Mouse (Mus musculus): ENCODE data around the gene Srrm4.
"Not testable (repeated sequence)": the region's sequence is repeated elsewhere in the genome, so short reads cannot be mapped to it uniquely, and the experiment has no call there.

Srrm4 gene

DNA sequence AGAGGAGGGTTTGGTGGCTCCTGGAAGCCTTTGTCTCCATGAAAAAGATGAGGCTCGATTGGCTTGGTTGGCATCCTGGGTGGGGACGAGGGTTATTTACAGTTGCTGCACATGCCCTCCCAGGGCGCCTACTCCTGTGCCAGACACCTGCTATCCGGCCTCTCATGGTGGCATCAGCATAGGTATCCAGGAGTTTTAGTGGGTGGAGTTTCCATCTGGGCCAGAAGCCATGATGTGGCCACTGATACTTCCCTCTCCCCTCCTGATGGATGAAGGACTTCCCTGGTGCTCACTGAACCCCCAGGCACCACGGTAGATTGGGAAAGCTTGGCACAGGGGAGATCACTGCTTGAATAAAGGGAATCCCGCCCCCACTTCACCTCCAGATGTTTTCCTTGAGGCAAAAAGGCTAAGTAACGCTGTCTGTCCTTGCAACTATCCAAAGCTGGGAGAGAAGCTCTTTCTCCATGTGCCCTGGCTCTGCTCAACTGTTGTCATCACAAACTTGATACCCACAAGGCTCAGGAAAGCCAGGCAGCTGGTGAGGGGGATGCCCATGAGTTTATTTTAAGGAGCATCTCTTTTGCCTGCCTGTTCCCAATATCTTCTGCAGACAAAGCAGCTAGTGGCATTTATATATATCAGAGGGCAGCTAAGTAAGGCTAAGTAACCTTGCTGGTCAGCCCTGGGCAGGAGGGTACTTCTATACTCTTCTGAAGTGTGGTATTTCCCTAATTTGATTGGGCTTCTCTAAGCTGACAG lies 148.7 kb downstream of the Srrm4 start:
- no peak for DNase-seq (ENCODE audit: low spot score in 2 of 2)

DNA sequence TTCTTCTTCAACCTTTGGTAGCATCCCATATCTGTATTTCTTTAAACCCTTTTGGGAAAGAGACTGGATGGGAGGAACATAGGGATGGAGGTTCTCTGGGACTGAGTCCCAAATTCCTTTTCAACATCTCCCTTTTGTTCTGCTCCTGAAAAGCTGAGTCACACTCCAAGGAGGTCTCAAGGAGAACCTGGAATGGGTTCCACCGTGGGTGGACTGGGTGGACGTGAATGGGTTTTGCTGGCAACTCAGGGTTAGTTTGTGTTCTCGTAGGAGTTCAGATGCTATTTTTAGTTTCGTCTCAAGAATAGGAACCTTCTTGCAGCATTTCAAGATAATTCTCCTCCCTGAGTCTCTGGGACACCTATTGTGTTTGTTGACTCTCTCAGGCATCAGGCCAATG lies 151.4 kb downstream of the Srrm4 start:
- no peak for DNase-seq (ENCODE audit: low spot score in 2 of 2)

DNA sequence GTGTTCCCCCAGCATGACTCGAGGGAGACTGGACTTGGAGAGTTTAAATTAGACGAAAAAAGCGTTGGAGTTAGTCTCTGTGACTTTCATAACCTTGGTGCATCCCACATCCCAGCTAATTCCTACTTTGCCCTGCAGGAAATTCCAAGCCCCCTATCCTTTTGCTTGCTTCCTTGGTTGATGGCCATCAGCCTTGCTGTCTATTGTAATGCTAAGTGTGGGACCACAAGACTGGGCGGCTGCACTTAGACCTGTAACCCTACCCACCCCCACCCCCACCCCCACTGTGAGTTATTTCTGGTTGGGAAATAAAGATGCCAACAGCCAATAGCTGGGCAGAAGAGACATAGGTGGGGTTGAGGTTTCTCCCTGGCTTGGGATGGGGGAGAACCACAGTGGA lies 153.3 kb downstream of the Srrm4 start:
- DNase-seq (ENCODE audit: low spot score in 2 of 2), result no peak

DNA sequence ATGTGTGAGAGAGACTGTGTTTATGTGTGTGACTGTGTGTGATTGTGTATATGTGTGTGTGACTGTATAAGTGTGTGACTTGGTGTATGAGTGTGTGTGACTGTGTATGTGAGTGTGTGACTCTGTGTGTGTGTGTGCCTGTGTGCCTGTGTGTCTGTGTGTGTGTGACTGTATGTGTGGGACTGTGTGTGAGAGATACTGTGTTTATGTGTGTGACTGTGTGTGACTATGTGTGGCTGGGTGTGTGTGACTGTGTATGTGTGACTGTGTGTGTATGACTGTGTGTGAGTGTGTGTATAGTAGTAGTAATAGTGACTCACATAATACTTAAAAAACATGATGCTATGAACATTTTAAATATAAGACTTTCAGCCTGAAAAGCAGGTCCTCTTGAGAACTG lies 155.5 kb downstream of the Srrm4 start:
- DNase-seq (ENCODE audit: low spot score in 2 of 2), result no peak

DNA sequence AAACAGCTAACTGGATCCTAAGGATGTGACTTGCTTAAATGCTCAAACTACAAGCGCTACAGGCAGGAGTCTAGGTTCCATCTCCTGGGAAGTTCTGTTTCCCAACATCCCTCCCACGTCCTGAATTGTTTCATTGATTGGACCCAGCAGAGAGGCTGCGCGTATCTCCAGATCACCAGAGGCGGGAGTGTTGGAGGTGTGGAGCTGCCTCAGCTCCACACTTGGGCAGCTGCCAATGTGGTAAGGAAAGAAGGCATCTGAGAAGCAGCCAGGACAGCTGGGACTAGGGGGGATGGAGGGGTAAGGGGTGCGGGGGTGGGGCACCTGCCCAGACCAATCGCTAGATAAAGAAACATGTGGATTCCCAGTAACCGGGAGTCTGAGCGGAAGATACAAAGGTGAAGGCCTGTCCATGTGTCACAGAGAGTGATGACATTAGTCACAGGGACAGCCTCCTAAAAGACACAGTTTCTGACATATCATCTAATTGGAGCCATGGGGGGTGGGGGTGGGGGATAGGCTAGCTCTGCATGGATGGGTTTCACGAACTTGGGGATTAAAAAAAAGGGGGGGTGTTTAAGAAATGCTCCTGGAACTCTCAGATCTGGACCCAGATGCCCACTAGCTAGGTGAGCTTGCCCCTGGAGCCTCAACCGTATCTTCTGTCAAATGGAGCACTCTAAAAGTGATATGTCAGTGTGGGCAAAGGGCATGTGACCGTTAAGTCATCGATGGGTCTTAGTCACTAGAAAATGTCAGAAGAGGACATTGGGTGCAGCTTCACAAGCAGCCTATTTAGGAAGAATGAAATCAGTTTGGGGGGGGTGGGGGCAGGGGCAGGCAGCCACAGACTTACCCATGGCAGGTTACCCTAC lies 156.4 kb downstream of the Srrm4 start:
- DNase-seq (ENCODE audit: low spot score in 2 of 2), result no peak

GRCm38 (mm10) chr5:116432871-116433270 lies 158.7 kb downstream of the Srrm4 start:
- DNase-seq (ENCODE audit: low spot score in 2 of 2), result no peak

DNA sequence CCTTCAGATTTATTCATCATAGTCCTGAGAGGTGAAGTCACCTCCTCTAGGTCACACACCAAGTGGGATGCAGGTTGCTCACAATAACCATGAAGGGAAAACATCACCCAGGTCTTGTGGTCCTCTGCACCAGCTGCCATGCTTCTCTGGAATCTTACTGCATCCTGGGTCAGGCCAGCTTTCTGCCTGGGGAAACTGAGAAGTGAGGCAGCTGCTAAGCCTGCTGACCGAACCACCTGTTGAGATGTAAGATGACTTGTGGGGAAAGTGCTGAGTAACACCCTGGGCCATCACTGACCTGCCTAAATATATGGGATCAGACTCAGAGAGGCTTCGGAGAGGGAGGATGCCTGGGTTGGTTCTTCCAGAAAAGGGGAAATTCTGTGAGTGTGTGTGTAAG lies 164.9 kb downstream of the Srrm4 start:
- no peak for DNase-seq (ENCODE audit: low spot score in 2 of 2)

- DNase-seq (ENCODE audit: low spot score in 2 of 2), result not testable (repeated sequence)
These were observed 165.9 kb downstream of the Srrm4 start for GRCm38 (mm10) chr5:116425709-116426108.

- DNase-seq (ENCODE audit: low spot score in 2 of 2), result no peak
These were observed 166.3 kb downstream of the Srrm4 start for GRCm38 (mm10) chr5:116425273-116425672.

DNA sequence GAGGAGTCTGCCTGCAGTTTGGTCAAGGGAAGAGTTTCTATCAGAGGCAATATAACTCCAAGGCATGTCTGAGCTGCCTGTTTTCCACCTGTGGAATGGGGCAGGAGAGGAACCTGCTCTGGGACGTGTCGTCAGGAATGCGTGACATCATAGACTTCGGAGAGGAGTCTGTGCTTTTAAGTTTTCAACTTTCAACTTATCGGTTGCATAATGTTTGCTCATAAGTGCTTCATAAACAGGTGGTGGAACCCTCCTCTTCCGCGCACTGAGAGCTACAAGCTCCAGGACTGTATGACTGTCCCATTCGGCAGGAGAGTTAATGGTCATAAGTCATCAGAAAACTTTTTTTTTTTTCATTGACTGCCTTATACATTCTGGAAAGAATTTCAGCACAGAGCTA lies 167.9 kb downstream of the Srrm4 start:
- no peak for DNase-seq (ENCODE audit: low spot score in 2 of 2)

DNA sequence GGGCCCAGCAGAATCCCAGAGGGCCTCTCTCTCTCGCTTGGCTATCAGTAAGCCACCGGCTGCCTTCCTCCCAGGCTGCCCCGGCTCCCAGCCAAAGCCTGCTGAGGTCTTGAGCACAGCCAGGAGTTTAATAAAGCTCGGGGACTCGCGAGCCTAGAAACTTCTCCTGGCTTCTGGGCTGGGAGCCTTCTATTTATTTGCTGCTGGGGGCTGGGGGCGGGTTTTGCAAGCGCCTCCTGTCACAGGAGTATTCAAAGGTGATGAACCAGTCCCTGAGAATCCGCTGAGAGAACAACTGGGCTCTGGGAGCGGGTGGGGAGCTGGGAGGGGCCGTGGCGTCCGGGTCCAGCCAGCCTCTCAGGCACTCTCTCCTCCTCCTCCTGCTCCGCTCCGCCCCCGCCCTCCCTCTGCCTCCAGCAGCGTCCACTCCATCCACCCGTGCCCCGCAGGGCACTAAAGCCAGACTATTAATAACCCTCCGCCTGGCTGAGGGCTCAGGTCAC lies 168.9 kb downstream of the Srrm4 start, which contains the start of gene Hspb8:
Gene Hspb8 (minus strand): TSS at position 166 of the 503 bp plus-strand sequence.
- no peak for DNase-seq (ENCODE audit: low spot score in 2 of 2)

- DNase-seq (ENCODE audit: low spot score in 2 of 2), result no peak
These were observed 169.7 kb downstream of the Srrm4 start for GRCm38 (mm10) chr5:116421791-116422481.

DNA sequence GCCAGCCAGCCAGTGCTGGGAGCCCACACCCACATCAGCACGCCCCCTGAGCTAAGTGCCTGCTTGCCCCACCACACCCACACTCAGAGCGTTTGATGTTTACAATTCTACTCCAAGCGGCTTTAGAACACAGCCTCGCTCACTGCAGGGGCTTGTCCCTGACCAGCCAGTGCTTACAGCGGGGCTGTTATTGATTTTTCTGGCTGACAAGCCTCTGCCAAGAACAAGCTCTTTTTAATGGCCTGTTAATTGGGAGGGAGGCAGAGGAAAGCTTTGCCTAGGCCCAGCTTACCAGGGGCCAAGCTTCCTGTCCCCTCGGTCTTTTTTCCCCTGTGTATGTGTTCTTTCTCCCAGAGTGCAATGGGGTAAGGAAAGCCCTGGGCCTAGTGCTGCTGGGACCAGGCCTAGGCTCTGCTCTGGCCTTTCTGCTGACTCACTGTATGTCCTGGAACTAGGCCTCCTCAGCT lies 170.8 kb downstream of the Srrm4 start:
- no peak for DNase-seq (ENCODE audit: low spot score in 2 of 2)

- DNase-seq (ENCODE audit: low spot score in 2 of 2), result no peak
These were observed 171.4 kb downstream of the Srrm4 start for GRCm38 (mm10) chr5:116420213-116420612.

DNA sequence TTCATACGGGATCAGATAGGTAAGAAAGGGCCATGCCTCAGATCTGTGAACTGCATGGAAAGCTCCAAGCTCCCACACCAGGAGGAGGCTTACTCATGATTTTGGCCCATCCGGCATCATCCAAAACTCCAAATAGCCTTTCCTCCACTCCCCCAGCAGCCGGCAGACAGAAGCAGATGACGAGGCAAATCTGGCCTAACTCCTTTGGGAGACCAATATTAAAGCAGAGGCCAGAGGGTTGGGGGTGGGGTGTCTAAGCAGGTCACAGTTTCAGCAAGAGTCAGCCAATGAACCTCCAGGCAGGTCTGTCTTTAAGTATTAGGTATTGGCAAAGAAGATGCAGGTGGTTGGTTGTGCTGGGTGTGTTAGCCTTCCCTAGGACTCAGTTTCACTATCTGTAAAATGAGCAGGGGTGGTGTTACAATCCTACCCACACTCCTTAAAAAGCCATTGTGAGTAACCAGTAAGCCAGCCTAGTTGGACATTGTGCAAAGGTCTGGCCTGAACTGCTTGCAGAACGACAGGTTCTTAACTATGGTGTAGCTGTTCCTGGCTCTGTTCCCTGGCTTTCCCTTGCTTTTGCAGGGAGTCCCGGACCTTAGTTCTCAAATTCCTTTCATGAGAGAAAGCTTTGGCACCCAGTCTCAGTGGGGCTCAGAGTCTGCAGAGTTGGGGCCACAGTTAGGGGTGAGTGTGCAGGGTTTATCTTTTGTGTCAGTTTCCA lies 172.1 kb downstream of the Srrm4 start:
- DNase-seq (ENCODE audit: low spot score in 2 of 2), result no peak

DNA sequence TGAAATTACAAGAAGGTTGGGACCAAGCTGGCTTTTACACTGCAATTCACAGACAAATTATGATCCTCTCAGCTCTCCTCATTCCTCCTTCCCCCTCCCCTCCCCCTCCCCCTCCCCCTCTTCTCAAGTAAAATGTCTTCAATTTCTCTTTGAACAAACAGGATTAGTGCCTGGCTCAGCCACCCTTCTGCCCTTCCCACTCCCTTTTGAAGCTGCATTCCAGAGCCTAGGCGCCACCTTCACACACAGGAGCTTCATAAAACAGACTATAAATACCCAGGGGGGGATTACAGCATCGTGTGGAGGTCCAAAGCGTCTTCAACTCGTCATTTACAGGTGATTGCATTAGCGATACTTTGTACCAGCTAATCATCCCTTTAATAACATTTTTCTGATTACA lies 175.4 kb downstream of the Srrm4 start:
- DNase-seq (ENCODE audit: low spot score in 2 of 2), result no peak

DNA sequence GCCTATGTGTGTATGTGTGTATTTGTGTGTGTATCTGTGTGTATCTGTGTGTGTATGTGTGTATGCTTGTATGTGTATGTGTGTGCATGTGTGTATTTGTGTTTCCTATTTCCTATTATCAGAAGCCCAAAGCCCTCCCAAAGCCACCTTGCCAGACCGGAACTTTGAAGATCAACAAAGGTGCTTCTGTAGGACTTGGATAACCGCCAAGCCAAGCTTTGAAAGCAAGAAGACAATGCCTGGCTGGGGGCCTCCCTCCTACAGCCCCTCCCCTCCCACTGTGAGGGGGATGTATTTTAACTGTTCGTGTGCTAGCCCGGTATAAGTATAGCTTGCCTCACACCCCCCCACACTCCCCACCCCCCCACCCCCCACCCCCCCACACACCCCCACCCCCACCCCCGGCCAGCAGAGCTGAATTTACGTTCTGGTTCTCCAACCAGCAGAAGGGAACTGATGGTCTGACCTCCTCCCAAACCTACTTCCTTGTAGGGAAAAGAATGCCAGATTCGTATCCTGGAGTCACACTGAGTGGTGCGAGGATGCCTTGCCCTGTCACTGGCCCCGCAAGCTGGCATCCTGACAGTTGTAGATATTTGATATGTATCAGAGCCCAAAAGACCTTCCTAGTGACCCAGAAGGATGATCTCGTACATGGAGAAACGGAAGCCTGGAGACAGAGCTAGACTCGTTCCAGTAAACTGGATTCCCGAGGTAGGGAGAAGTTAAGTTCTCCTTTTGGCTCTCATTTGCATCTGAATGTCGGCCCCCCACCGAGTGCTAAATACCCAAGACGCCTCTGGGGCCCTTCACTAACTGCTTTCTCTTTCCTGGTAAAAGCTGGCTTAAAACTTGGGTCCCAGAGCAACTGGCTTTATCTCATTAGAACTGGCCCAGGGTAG lies 181.7 kb downstream of the Srrm4 start:
- DNase-seq (ENCODE audit: low spot score in 2 of 2), result no peak

DNA sequence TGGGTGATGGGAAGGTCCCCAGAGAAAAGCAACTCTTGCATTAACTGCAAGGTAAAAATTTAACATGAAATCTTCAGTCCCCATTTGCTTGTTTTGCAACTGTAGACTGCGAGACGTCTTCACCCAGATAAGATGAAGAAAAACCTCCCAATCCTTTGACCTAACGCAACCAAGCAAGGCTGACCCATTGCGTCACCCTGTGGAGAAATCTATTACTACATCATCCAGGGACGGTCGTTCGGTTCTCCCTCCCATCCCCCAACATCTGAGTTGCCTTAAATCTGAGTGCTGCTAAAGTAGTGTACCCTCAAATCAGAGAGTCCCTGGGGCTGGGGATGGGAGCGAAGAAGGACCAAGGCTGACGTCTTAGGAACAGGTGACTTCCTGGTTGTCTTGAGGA lies 182.7 kb downstream of the Srrm4 start:
- no peak for DNase-seq (ENCODE audit: low spot score in 2 of 2)

DNA sequence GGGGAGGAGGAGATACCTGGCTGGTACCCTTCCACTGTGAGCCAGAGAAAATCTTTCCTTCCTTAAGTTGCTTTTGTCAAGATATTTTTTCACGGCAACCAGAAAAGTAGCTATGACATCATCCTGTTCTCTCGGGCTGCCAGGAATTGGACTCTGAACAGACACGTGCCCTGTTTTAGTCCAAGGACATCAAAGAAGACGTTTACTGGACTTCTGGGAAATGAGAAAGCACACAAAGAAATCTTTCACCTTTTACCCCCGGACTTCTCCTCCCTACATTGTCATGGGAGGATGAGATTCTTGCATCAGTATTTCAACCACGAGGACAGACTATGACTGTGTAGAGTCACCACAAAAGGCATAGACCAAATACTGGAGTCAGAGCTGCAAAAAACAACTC lies 183.7 kb downstream of the Srrm4 start:
- no peak for DNase-seq (ENCODE audit: low spot score in 2 of 2)

DNA sequence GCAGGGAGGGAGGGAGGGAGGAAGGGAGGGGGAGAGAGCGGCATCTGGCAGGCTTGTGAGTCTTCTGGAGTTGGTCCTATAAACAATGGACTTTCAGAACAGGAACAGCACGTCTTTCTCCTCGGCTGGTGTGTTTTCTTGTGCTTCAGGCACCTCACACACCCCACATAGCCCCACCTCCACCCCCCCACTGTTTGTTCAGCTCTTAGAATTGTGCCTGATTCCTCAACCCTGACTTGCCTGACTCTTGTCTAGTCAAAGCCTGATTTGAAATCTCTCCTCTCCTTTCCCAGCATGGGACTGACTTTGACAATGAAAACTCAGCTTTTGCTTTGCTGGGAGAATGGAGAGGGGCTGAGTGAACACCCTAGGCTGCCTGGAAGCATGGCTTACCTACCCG lies 184.3 kb downstream of the Srrm4 start:
- DNase-seq (ENCODE audit: low spot score in 2 of 2), result no peak

All from natural killer cell, adult 2 months (primary cell).